Mouse (Mus musculus) heart, embryonic 16.5 days (tissue): ENCODE data around the gene Ccng2. TPM values are rescaled to one million over a fixed set of nuclear protein-coding genes. Genes with fewer than 3 reads are reported as not detected.

ENCODE experiments used
- ATAC-seq: fragments of 200-750 bp; cut with Nextera tagmentation; replicated peaks from 2 replicates; pipeline ENCODE4 v1.8.0; 2017; ENCODE audit warnings: moderate number of reproducible peaks; ENCODE audit not compliant: insufficient read depth, low FRiP score; ENCODE audit errors: extremely low read depth
- H3K27ac ChIP-seq: fragments of 300-500 bp; sonication (generic); 2 replicates; pipeline ENCODE4 v1.5.1; 2014; ENCODE audit warnings: mild to moderate bottlenecking, low read length, control low read depth, moderate library complexity
- H3K27me3 ChIP-seq: fragments of 300-500 bp; sonication (generic); 2 replicates; pipeline ENCODE4 v1.6.1; 2014; ENCODE audit warnings: low read length, mixed read lengths; ENCODE audit not compliant: control insufficient read depth, insufficient read depth
- H3K36me3 ChIP-seq: fragments of 300-500 bp; sonication (generic); 2 replicates; pipeline ENCODE4 v1.6.1; 2014; ENCODE audit not compliant: control insufficient read depth, insufficient read depth
- H3K4me1 ChIP-seq: fragments of 300-500 bp; sonication (generic); 2 replicates; pipeline ENCODE4 v1.6.1; 2014; ENCODE audit warnings: low read length, mixed read lengths; ENCODE audit not compliant: control insufficient read depth, insufficient read depth
- H3K4me2 ChIP-seq: fragments of 300-500 bp; sonication (generic); 2 replicates; pipeline ENCODE4 v1.6.1; 2014; ENCODE audit warnings: low read depth, mild to moderate bottlenecking, control low read depth, low read length
- H3K4me3 ChIP-seq: fragments of 300-500 bp; sonication (generic); 2 replicates; pipeline ENCODE4 v1.5.1; 2014; ENCODE audit warnings: mild to moderate bottlenecking, control low read depth, low read length
- H3K9ac ChIP-seq: fragments of 300-500 bp; sonication (generic); 2 replicates; pipeline ENCODE4 v1.6.1; 2014; ENCODE audit warnings: low read length, control low read depth
- H3K9me3 ChIP-seq: fragments of 300-500 bp; sonication (generic); replicated peaks from 2 replicates; pipeline ENCODE4 v1.6.1; 2016; ENCODE audit warnings: low read length; ENCODE audit not compliant: control insufficient read depth
- WGBS: fragments of 180-500 bp; shearing (Covaris S2); extraction: QIAGEN DNeasy Blood & Tissue Kit; methylation state at CpG from one replicate; pipeline ENCODE4 v1.1.7; 2014; 5-methylcytosine and 5-hydroxymethylcytosine counted together
- polyA plus RNA-seq: library from polyadenylated mRNA; unstranded; fragments of >200 nt; fragmentation: Nextera tagmentation; extraction: Ambion mirVana; gene quantifications from 2 replicates; pipeline ENCODE4 v1.2.1, GENCODE M21; 2015

Gene Ccng2
- polyA plus RNA-seq, 1 experiment from 2014 or later, result 46.9 TPM

GRCm38 (mm10) chr5:93256820-93257405, 10.1 kb upstream of the Ccng2 start:
- H3K27ac ChIP-seq, result no peak overlapping the region
- no peak overlapping the region for H3K4me3 ChIP-seq
- H3K27me3 ChIP-seq, result no peaks in the 10 kb centered on the region
- no peak overlapping the region for H3K4me2 ChIP-seq
- H3K9ac ChIP-seq, result no peak overlapping the region
- peaks cover 6% of the 10 kb centered on the region; the same call in 1 of the 2 replicates for H3K9me3 ChIP-seq
- no peaks in the 10 kb centered on the region for H3K4me1 ChIP-seq
- no peaks in the 10 kb centered on the region for H3K36me3 ChIP-seq
- no peak for ATAC-seq

- Histone ChIP-seq H3K27me3 (no peaks in the 10 kb centered on the region), H3K36me3 (no peaks in the 10 kb centered on the region), H3K4me2 (no peak overlapping the region), H3K9ac (no peak overlapping the region), H3K27ac (no peak overlapping the region), H3K4me3 (no peak overlapping the region), H3K4me1 (peaks cover 7% of the 10 kb centered on the region), H3K9me3 (peaks cover 6% of the 10 kb centered on the region; the same call in 1 of the 2 replicates)
- ATAC-seq, result no peak
These were observed 7.7 kb upstream of the Ccng2 start for GRCm38 (mm10) chr5:93259349-93259748.

GRCm38 (mm10) chr5:93260983-93261382, 6.1 kb upstream of the Ccng2 start:
- Histone ChIP-seq H3K4me2 (no peak overlapping the region), H3K4me1 (peaks cover 12% of the 10 kb centered on the region), H3K27ac (no peak overlapping the region), H3K9ac (no peak overlapping the region), H3K4me3 (no peak overlapping the region), H3K9me3 (peaks cover 6% of the 10 kb centered on the region; the same call in 1 of the 2 replicates), H3K36me3 (no peaks in the 10 kb centered on the region), H3K27me3 (no peaks in the 10 kb centered on the region)
- 72% methylated on average over 3 of the region's 3 CpGs for WGBS
- no peak for ATAC-seq

- Histone ChIP-seq H3K4me2 (no peak overlapping the region), H3K27me3 (no peaks in the 10 kb centered on the region), H3K9ac (no peak overlapping the region), H3K4me1 (peaks cover 17% of the 10 kb centered on the region), H3K9me3 (no peaks in the 10 kb centered on the region), H3K27ac (no peak overlapping the region), H3K36me3 (no peaks in the 10 kb centered on the region), H3K4me3 (no peak overlapping the region)
- ATAC-seq, result no peak
- 50% methylated on average over 2 of the region's 2 CpGs for WGBS
These were observed 4.3 kb upstream of the Ccng2 start for GRCm38 (mm10) chr5:93262751-93263150.

- H3K27me3 ChIP-seq, result no peaks in the 10 kb centered on the region
- no peaks in the 10 kb centered on the region for H3K9me3 ChIP-seq
- no peak overlapping the region for H3K4me2 ChIP-seq
- peaks cover 17% of the 10 kb centered on the region for H3K4me1 ChIP-seq
- no peak overlapping the region for H3K27ac ChIP-seq
- WGBS, result 47% methylated on average over 6 of the region's 6 CpGs
- H3K36me3 ChIP-seq, result no peaks in the 10 kb centered on the region
- ATAC-seq, result no peak
- H3K4me3 ChIP-seq, result no peak overlapping the region
- no peak overlapping the region for H3K9ac ChIP-seq
These were observed 3.5 kb upstream of the Ccng2 start for GRCm38 (mm10) chr5:93263396-93264075.

GRCm38 (mm10) chr5:93264136-93264700, 2.8 kb upstream of the Ccng2 start:
- Histone ChIP-seq H3K4me1 (peaks cover 17% of the 10 kb centered on the region), H3K36me3 (no peaks in the 10 kb centered on the region), H3K9ac (no peak overlapping the region), H3K27ac (no peak overlapping the region), H3K27me3 (no peaks in the 10 kb centered on the region), H3K4me2 (no peak overlapping the region), H3K9me3 (no peaks in the 10 kb centered on the region), H3K4me3 (no peak overlapping the region)
- WGBS, result 58% methylated on average over 1 of the region's 1 CpGs
- no peak for ATAC-seq

- Histone ChIP-seq H3K4me2 (no peak overlapping the region), H3K27ac (0 out of 2 replicates have a peak overlapping the region, but pooled peaks have one; percentile 4), H3K36me3 (no peaks in the 10 kb centered on the region), H3K27me3 (no peaks in the 10 kb centered on the region), H3K9me3 (no peaks in the 10 kb centered on the region), H3K4me3 (no peak overlapping the region), H3K4me1 (peaks cover 21% of the 10 kb centered on the region), H3K9ac (no peak overlapping the region)
- no peak for ATAC-seq
- 69% methylated on average over 7 of the region's 7 CpGs for WGBS
These were observed 1.8 kb upstream of the Ccng2 start for GRCm38 (mm10) chr5:93265164-93265800.

GRCm38 (mm10) chr5:93265801-93266580, 1.1 kb upstream of the Ccng2 start:
- WGBS, result 58% methylated on average over 13 of the region's 13 CpGs
- H3K27ac ChIP-seq, result peak overlapping the region; percentile 95
- no peak for ATAC-seq

More at GRCm38 (mm10) chr5:93265801-93266580, 1.1 kb upstream of the Ccng2 start:
- peak overlapping the region; percentile 76 for H3K9ac ChIP-seq
- peak overlapping the region; percentile 78 for H3K4me2 ChIP-seq
- H3K4me3 ChIP-seq, result peak overlapping the region; percentile 84
- peaks cover 21% of the 10 kb centered on the region for H3K4me1 ChIP-seq
- H3K27me3 ChIP-seq, result no peaks in the 10 kb centered on the region
- H3K9me3 ChIP-seq, result no peaks in the 10 kb centered on the region
- H3K36me3 ChIP-seq, result peaks cover 5% of the 10 kb centered on the region
